Mouse (Mus musculus) heart, embryonic 15.5 days (tissue): ENCODE results near the gene Hormad2. TPM values are rescaled to one million over a fixed set of nuclear protein-coding genes. Genes with fewer than 3 reads are reported as not detected.

Experiments
- ATAC-seq: fragments of 200-750 bp; cut with Nextera tagmentation; replicated peaks from 2 replicates; pipeline ENCODE4 v1.8.0; 2017; ENCODE audit warnings: low read depth, moderate TSS enrichment; ENCODE audit not compliant: insufficient number of reproducible peaks, insufficient read depth, low FRiP score
- H3K27ac ChIP-seq: fragments of 300-500 bp; sonication (generic); 2 replicates; pipeline ENCODE4 v1.5.1; 2015; ENCODE audit warnings: mild to moderate bottlenecking, inconsistent platforms
- H3K27me3 ChIP-seq: fragments of 300-500 bp; sonication (generic); 2 replicates; pipeline ENCODE4 v1.6.1; 2015; ENCODE audit warnings: inconsistent platforms
- H3K36me3 ChIP-seq: fragments of 300-500 bp; sonication (generic); 2 replicates; pipeline ENCODE4 v1.6.1; 2015; ENCODE audit warnings: mild to moderate bottlenecking, inconsistent platforms
- H3K4me1 ChIP-seq: fragments of 300-500 bp; sonication (generic); replicated peaks from 2 replicates; pipeline ENCODE4 v1.6.1; 2015; ENCODE audit warnings: inconsistent platforms
- H3K4me2 ChIP-seq: fragments of 300-500 bp; sonication (generic); 2 replicates; pipeline ENCODE4 v1.6.1; 2015; ENCODE audit warnings: inconsistent platforms, mild to moderate bottlenecking, moderate library complexity
- H3K4me3 ChIP-seq: fragments of 300-500 bp; sonication (generic); 2 replicates; pipeline ENCODE4 v1.5.1; 2015; ENCODE audit warnings: mild to moderate bottlenecking, inconsistent platforms
- H3K9ac ChIP-seq: fragments of 300-500 bp; sonication (generic); 2 replicates; pipeline ENCODE4 v1.6.1; 2015; ENCODE audit warnings: mild to moderate bottlenecking, inconsistent platforms
- H3K9me3 ChIP-seq: fragments of 300-500 bp; sonication (generic); replicated peaks from 2 replicates; pipeline ENCODE4 v1.6.1; 2016; ENCODE audit warnings: inconsistent platforms
- WGBS: fragments of 180-500 bp; shearing (Covaris S2); methylation state at CpG from one replicate; pipeline ENCODE4 v1.1.7; 2015; ENCODE audit warnings: mixed read lengths; 5-methylcytosine and 5-hydroxymethylcytosine counted together
- polyA plus RNA-seq: library from polyadenylated mRNA; unstranded; fragments of >200 nt; fragmentation: Nextera tagmentation; extraction: Ambion mirVana; gene quantifications from 2 replicates; pipeline ENCODE4 v1.2.1, GENCODE M21; 2015

Hormad2 gene
- polyA plus RNA-seq, 1 experiment from 2014 or later: 0.06 TPM

DNA sequence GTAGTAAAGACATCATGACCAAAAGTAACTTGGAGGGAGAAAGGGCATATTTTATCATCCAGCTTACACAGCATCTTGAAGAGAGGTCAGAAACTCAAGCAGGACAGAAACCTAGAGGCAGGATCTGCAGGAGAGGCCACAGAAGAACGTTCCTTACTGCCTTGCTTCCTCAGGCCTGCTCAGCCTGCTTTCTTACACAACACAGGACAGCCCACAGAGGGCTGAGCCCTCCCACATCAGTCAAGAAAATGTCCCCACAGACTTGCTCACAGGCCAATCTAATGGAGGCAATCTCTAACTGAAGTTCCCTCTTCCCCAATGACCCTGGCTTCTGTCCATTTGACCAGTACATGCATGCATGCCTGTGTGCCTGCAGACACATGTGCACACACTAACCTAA lies 1.4 kb upstream of the Hormad2 start:
- ATAC-seq: no peak
- no peak overlapping the region for H3K4me3 ChIP-seq
- no peaks in the 10 kb centered on the region for H3K36me3 ChIP-seq
- no peaks in the 10 kb centered on the region for H3K4me1 ChIP-seq
- no peaks in the 10 kb centered on the region for H3K9me3 ChIP-seq
- 25% methylated on average over 1 of the region's 1 CpGs for WGBS
- no peak overlapping the region for H3K27ac ChIP-seq
- no peak overlapping the region for H3K9ac ChIP-seq
- H3K27me3 ChIP-seq: no peaks in the 10 kb centered on the region
- H3K4me2 ChIP-seq: no peak overlapping the region

GRCm38 (mm10) chr11:4438211-4438610 lies 2.7 kb downstream of the Hormad2 start:
- H3K9me3 ChIP-seq: no peaks in the 10 kb centered on the region
- H3K27ac ChIP-seq: no peak overlapping the region
- no peaks in the 10 kb centered on the region for H3K4me1 ChIP-seq
- WGBS: 60% methylated on average over 2 of the region's 2 CpGs
- H3K4me2 ChIP-seq: no peak overlapping the region
- no peak overlapping the region for H3K9ac ChIP-seq
- no peak overlapping the region for H3K4me3 ChIP-seq
- no peaks in the 10 kb centered on the region for H3K27me3 ChIP-seq
- ATAC-seq: no peak
- H3K36me3 ChIP-seq: no peaks in the 10 kb centered on the region

GRCm38 (mm10) chr11:4437318-4437717 lies 3.6 kb downstream of the Hormad2 start:
- Histone ChIP-seq H3K9me3 (no peaks in the 10 kb centered on the region), H3K27me3 (no peaks in the 10 kb centered on the region), H3K27ac (no peak overlapping the region), H3K9ac (no peak overlapping the region), H3K4me2 (no peak overlapping the region), H3K4me3 (no peak overlapping the region), H3K4me1 (no peaks in the 10 kb centered on the region), H3K36me3 (no peaks in the 10 kb centered on the region)
- 88% methylated on average over 1 of the region's 1 CpGs for WGBS
- no peak for ATAC-seq

GRCm38 (mm10) chr11:4436631-4437030 lies 4.3 kb downstream of the Hormad2 start:
- H3K4me1 ChIP-seq: no peaks in the 10 kb centered on the region
- H3K4me3 ChIP-seq: no peak overlapping the region
- no peak overlapping the region for H3K27ac ChIP-seq
- H3K9me3 ChIP-seq: no peaks in the 10 kb centered on the region
- 71% methylated on average over 3 of the region's 3 CpGs for WGBS
- no peaks in the 10 kb centered on the region for H3K27me3 ChIP-seq
- no peak overlapping the region for H3K9ac ChIP-seq
- ATAC-seq: no peak
- no peak overlapping the region for H3K4me2 ChIP-seq
- no peaks in the 10 kb centered on the region for H3K36me3 ChIP-seq

GRCm38 (mm10) chr11:4434461-4434860 lies 6.4 kb downstream of the Hormad2 start:
- Histone ChIP-seq H3K36me3 (no peaks in the 10 kb centered on the region), H3K27ac (no peak overlapping the region), H3K4me3 (no peak overlapping the region), H3K9me3 (no peaks in the 10 kb centered on the region), H3K27me3 (no peaks in the 10 kb centered on the region), H3K4me2 (no peak overlapping the region), H3K9ac (no peak overlapping the region), H3K4me1 (no peaks in the 10 kb centered on the region)
- ATAC-seq: no peak
- WGBS: 68% methylated on average over 4 of the region's 4 CpGs

GRCm38 (mm10) chr11:4423818-4424217 lies 17.1 kb downstream of the Hormad2 start:
- Histone ChIP-seq H3K9ac (no peak overlapping the region), H3K36me3 (no peaks in the 10 kb centered on the region), H3K27ac (no peak overlapping the region), H3K4me3 (no peak overlapping the region), H3K4me1 (no peaks in the 10 kb centered on the region), H3K9me3 (no peaks in the 10 kb centered on the region), H3K4me2 (no peak overlapping the region), H3K27me3 (0 out of 2 replicates have a peak, but pooled peaks cover 6% of the 10 kb centered on the region)
- 75% methylated on average over 8 of the region's 8 CpGs for WGBS
- ATAC-seq: no peak

DNA sequence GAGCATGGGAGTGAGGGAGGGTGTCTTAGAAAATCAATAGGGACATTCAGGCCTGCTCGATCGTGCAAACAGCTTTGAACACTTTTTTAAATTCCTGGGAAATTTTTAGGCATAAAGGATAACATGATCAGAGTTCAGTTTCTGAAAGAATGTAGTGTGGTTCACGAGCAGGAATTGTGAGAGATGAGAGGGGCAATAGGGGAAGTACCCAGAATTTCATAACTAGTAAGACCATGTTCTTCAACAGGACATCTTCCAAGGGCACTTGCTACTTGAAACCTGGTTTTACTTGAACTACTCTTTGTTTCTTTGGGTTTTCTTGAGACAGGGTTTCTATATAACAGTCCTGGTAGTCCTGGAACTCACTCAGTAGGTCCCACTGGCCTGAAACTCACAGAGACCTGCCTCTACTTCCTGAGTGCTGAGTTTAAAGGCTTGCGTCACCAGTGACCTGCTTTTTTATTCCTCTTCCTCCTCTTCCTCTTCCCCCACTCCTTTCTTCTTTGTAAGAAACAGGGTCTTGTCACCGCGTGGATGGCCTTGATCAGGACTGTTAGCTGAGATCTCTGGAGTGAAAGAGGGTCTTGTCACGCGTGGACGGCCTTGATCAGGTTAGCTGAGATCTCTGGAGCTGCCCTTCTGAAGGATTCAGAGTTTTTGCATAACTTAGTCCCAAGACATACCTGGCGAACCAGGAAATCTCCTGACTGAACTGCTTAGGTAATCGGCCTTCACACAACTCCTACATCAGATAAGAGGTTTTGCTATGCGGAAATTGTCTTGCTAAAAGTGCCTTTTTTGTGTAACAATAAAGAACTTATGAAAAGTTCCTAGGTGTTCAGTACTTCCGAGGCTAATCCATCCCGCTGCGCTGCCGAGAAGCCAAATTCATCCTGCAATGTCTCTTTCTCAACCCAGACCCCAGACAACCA lies 18.1 kb downstream of the Hormad2 start:
- ATAC-seq: no peak

DNA sequence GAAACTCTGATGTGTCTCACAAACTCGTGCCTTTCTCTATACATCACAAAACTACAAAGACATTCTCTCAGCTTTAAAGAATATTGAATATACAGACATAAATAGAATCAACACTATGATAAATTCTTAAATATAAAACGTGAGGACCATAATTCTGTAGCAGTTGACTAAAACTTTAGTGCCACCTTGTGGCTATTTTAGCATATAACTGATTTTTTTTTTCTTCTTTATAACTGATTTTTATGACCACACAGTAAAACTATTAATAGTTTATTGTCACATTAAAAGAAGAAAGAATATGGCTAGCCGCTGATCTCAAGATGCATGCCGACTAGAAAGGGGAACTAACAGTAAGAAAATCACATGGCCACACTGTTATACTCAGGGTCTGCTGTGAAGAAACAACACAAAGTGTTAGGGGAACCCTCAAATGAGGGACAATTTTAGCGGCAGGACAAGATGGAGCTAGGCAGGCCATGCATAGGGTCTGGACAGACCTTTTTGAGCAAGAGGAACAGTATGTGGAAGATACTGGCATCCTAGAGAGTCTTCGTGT lies 18.9 kb downstream of the Hormad2 start:
- H3K4me2 ChIP-seq: no peak overlapping the region
- 36% methylated on average over 6 of the region's 6 CpGs for WGBS
- H3K27ac ChIP-seq: no peak overlapping the region
- no peak overlapping the region for H3K9ac ChIP-seq
- no peaks in the 10 kb centered on the region for H3K36me3 ChIP-seq
- 0 out of 2 replicates have a peak, but pooled peaks cover 6% of the 10 kb centered on the region for H3K27me3 ChIP-seq
- no peaks in the 10 kb centered on the region for H3K4me1 ChIP-seq
- H3K4me3 ChIP-seq: no peak overlapping the region
- ATAC-seq: no peak
- H3K9me3 ChIP-seq: no peaks in the 10 kb centered on the region

More for the DNA sequence above, 18.1 kb downstream of the Hormad2 start:
- Histone ChIP-seq H3K27ac (no peak overlapping the region), H3K9ac (no peak overlapping the region), H3K9me3 (no peaks in the 10 kb centered on the region), H3K4me3 (no peak overlapping the region), H3K4me2 (no peak overlapping the region), H3K4me1 (no peaks in the 10 kb centered on the region), H3K27me3 (0 out of 2 replicates have a peak, but pooled peaks cover 6% of the 10 kb centered on the region), H3K36me3 (no peaks in the 10 kb centered on the region)
- 75% methylated on average over 16 of the region's 16 CpGs for WGBS

DNA sequence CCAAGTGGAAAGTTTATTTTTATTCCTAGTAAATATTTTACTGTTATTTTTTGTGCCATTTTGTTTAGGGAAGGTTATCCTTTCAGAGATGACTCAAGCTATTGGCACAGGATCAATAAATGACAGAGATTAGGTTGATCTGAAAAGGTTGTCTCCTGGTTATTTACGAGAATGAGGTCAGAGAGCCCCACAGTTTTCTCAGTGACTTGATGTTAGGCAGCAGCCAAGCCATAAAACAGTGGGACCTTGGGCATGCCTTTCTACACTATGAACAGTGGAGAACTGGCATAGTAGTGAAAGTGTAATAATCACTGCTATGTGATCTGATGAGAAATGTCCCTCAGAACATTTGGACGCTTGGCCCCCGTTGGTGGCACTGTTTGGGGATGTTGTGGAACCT lies 22.9 kb downstream of the Hormad2 start:
- H3K36me3 ChIP-seq: no peaks in the 10 kb centered on the region
- no peak overlapping the region for H3K4me2 ChIP-seq
- H3K9ac ChIP-seq: no peak overlapping the region
- no peak overlapping the region for H3K27ac ChIP-seq
- 74% methylated on average over 3 of the region's 3 CpGs for WGBS
- no peaks in the 10 kb centered on the region for H3K9me3 ChIP-seq
- no peak overlapping the region for H3K4me3 ChIP-seq
- H3K4me1 ChIP-seq: no peaks in the 10 kb centered on the region
- H3K27me3 ChIP-seq: 0 out of 2 replicates have a peak, but pooled peaks cover 5% of the 10 kb centered on the region
- ATAC-seq: no peak

GRCm38 (mm10) chr11:4412294-4412693 lies 28.6 kb downstream of the Hormad2 start:
- H3K9ac ChIP-seq: no peak overlapping the region
- H3K4me1 ChIP-seq: no peaks in the 10 kb centered on the region
- WGBS: 82% methylated on average over 4 of the region's 4 CpGs
- no peaks in the 10 kb centered on the region for H3K27me3 ChIP-seq
- no peak overlapping the region for H3K4me3 ChIP-seq
- no peaks in the 10 kb centered on the region for H3K9me3 ChIP-seq
- H3K27ac ChIP-seq: no peak overlapping the region
- ATAC-seq: no peak
- no peaks in the 10 kb centered on the region for H3K36me3 ChIP-seq
- no peak overlapping the region for H3K4me2 ChIP-seq

GRCm38 (mm10) chr11:4404277-4404676 lies 36.6 kb downstream of the Hormad2 start:
- WGBS: 26% methylated on average over 4 of the region's 4 CpGs
- Histone ChIP-seq H3K9ac (no peak overlapping the region), H3K4me3 (no peak overlapping the region), H3K36me3 (no peaks in the 10 kb centered on the region), H3K4me1 (peaks cover 12% of the 10 kb centered on the region; the same call in 1 of the 2 replicates), H3K27ac (no peak overlapping the region), H3K27me3 (no peaks in the 10 kb centered on the region), H3K4me2 (no peak overlapping the region), H3K9me3 (no peaks in the 10 kb centered on the region)
- no peak for ATAC-seq
